Mouse (Mus musculus) urinary bladder, adult 18-20 months (tissue): ENCODE measurements around the gene Kyat1.
"Not testable (repeated sequence)": the region's sequence is repeated elsewhere in the genome, so short reads cannot be mapped to it uniquely, and the experiment has no call there.

ENCODE experiments used
- DNase-seq, 2 experiments: peaks; one replicate each; pipeline ENCODE4 v3.0.0; 2022; ENCODE audit warnings: low spot score in 2 of 2, mixed read lengths in 2 of 2

The Kyat1 gene

GRCm38 (mm10) chr2:30214745-30215144 lies 9.1 kb upstream of the Kyat1 start:
- no peak for DNase-seq

- DNase-seq, result no peak
These were observed 7.3 kb upstream of the Kyat1 start for GRCm38 (mm10) chr2:30212951-30213350.

- DNase-seq, result no peak
These were observed 6.5 kb upstream of the Kyat1 start for GRCm38 (mm10) chr2:30212169-30212545.

- DNase-seq, result no peak
These were observed 5.9 kb upstream of the Kyat1 start for GRCm38 (mm10) chr2:30211408-30212168.

GRCm38 (mm10) chr2:30207886-30208285 lies 2.2 kb upstream of the Kyat1 start:
- no peak for DNase-seq

GRCm38 (mm10) chr2:30207401-30207800 lies 1.8 kb upstream of the Kyat1 start:
- DNase-seq, result no peak

GRCm38 (mm10) chr2:30205255-30205628 lies 405 bp downstream of the Kyat1 start:
- DNase-seq, result peak in 1 of 2 experiments; percentile 53

GRCm38 (mm10) chr2:30203439-30203838 lies 2.2 kb downstream of the Kyat1 start:
- DNase-seq, result no peak

GRCm38 (mm10) chr2:30200388-30200925 lies 5.2 kb downstream of the Kyat1 start:
- no peak for DNase-seq

- DNase-seq, result peak in 1 of 2 experiments; percentile 56
These were observed 5.7 kb downstream of the Kyat1 start for GRCm38 (mm10) chr2:30199984-30200383.

GRCm38 (mm10) chr2:30198021-30198420 lies 7.6 kb downstream of the Kyat1 start:
- no peak for DNase-seq

- DNase-seq, result no peak
These were observed 11.0 kb downstream of the Kyat1 start for GRCm38 (mm10) chr2:30194656-30195055.

GRCm38 (mm10) chr2:30191790-30192580 lies 13.7 kb downstream of the Kyat1 start:
- no peak for DNase-seq

GRCm38 (mm10) chr2:30185681-30186080 lies 20.0 kb downstream of the Kyat1 start:
- no peak for DNase-seq

- DNase-seq, result no peak
These were observed 20.4 kb downstream of the Kyat1 start for GRCm38 (mm10) chr2:30185276-30185675.

- DNase-seq, result no peak
These were observed 21.9 kb downstream of the Kyat1 start for GRCm38 (mm10) chr2:30183721-30184120.

- no peak for DNase-seq
These were observed 23.2 kb downstream of the Kyat1 start for GRCm38 (mm10) chr2:30182424-30182823.

- not testable (repeated sequence) for DNase-seq
These were observed 26.9 kb downstream of the Kyat1 start for GRCm38 (mm10) chr2:30178711-30179110.

- DNase-seq, result peak; percentile 89 to 93
These were observed 27.7 kb downstream of the Kyat1 start, which contains the start of gene Spout1 for GRCm38 (mm10) chr2:30177700-30178675. Spout1 (minus strand) TSS chr2:30178459.

GRCm38 (mm10) chr2:30176561-30176960 lies 29.1 kb downstream of the Kyat1 start:
- no peak for DNase-seq

GRCm38 (mm10) chr2:30175897-30176296 lies 29.8 kb downstream of the Kyat1 start:
- DNase-seq, result no peak
